Mouse (Mus musculus) CH12.LX (cell line): ENCODE data around the gene Ogfod2.

ENCODE experiments used
- BHLHE40 ChIP-seq: IDR thresholded peaks from 2 replicates; pipeline ENCODE4 v1.6.1; 2011; ENCODE audit warnings: mild to moderate bottlenecking, low read depth, low read length, improper control_type of control experiment
- CTCF ChIP-seq, 2 experiments: IDR thresholded peaks in 1 of 2; conservative IDR thresholded peaks in 1 of 2; 2 replicates each; pipeline ENCODE4 v1.5.1; 2011 to 2012; ENCODE audit warnings: low read depth in 2 of 2, low read length in 2 of 2, improper control_type of control experiment in 1 of 2, inconsistent platforms in 1 of 2, mild to moderate bottlenecking in 1 of 2, moderate library complexity in 1 of 2
- ELF1 ChIP-seq: IDR thresholded peaks from 2 replicates; pipeline ENCODE4 v1.6.1; 2014; ENCODE audit warnings: low read depth, mild to moderate bottlenecking, inconsistent platforms, low read length, improper control_type of control experiment
- MAX ChIP-seq: IDR thresholded peaks from 2 replicates; pipeline ENCODE4 v1.6.1; 2011; ENCODE audit warnings: low read length, improper control_type of control experiment
- POLR2A ChIP-seq: IDR thresholded peaks from 2 replicates; pipeline ENCODE4 v1.6.1; 2011; ENCODE audit warnings: low read depth, mild to moderate bottlenecking, improper control_type of control experiment, low read length
- ZC3H11A ChIP-seq: IDR thresholded peaks from 2 replicates; pipeline ENCODE4 v1.6.1; 2012; ENCODE audit warnings: low read depth, mild to moderate bottlenecking, inconsistent platforms, low read length, improper control_type of control experiment
- ZMIZ1 ChIP-seq: IDR thresholded peaks from 2 replicates; pipeline ENCODE4 v1.6.1; 2012; ENCODE audit warnings: low read depth, mild to moderate bottlenecking, inconsistent platforms, low read length, improper control_type of control experiment

GRCm38 (mm10) chr5:124102326-124102725 is 9.8 kb upstream of the Ogfod2 start:
- TF ChIP-seq POLR2A = 0 out of 2 replicates have a peak, but pooled peaks have one; percentile 23
- no peak for TF ChIP-seq CTCF (conservative IDR thresholded peaks at IDR 0.05 in 1 of 2, IDR thresholded peaks at IDR 0.05 in 1 of 2; ENCODE audit: low read depth in 2 of 2, low read length in 2 of 2)
- no peak for TF ChIP-seq ZC3H11A
- no peak for TF ChIP-seq MAX
- TF ChIP-seq BHLHE40 = no peak
- TF ChIP-seq ELF1 = no peak
- no peak for TF ChIP-seq ZMIZ1
